Mouse (Mus musculus): ENCODE measurements around the gene Mrpl16.

Mrpl16 gene

GRCm38 (mm10) chr19:11770205-11770892, at the start of gene Mrpl16:
Mrpl16 (plus strand) TSS chr19:11770391.
- peak; percentile 92 for DNase-seq (ENCODE audit: low spot score)

GRCm38 (mm10) chr19:11723870-11724269, 46.3 kb upstream of the Mrpl16 start:
- DNase-seq (ENCODE audit: low spot score): no peak

- DNase-seq (ENCODE audit: low spot score): no peak
Measured at GRCm38 (mm10) chr19:11724275-11724674, 45.9 kb upstream of the Mrpl16 start.

GRCm38 (mm10) chr19:11725915-11726314, 44.3 kb upstream of the Mrpl16 start:
- peak; percentile 56 for DNase-seq (ENCODE audit: low spot score)

GRCm38 (mm10) chr19:11727304-11727703, 42.9 kb upstream of the Mrpl16 start:
- DNase-seq (ENCODE audit: low spot score): peak; percentile 62

GRCm38 (mm10) chr19:11730278-11730677, 39.9 kb upstream of the Mrpl16 start:
- no peak for DNase-seq (ENCODE audit: low spot score)

- peak; percentile 26 for DNase-seq (ENCODE audit: low spot score)
Measured at GRCm38 (mm10) chr19:11736455-11736854, 33.7 kb upstream of the Mrpl16 start.

- DNase-seq (ENCODE audit: low spot score): peak; percentile 55
Measured at GRCm38 (mm10) chr19:11745680-11746079, 24.5 kb upstream of the Mrpl16 start.

- no peak for DNase-seq (ENCODE audit: low spot score)
Measured at GRCm38 (mm10) chr19:11747298-11747697, 22.9 kb upstream of the Mrpl16 start, which contains the start of gene Gif. Gif (plus strand) TSS chr19:11747554.

- no peak for DNase-seq (ENCODE audit: low spot score)
Measured at GRCm38 (mm10) chr19:11765059-11765458, 5.1 kb upstream of the Mrpl16 start.

GRCm38 (mm10) chr19:11766413-11766812, 3.8 kb upstream of the Mrpl16 start:
- DNase-seq (ENCODE audit: low spot score): no peak

GRCm38 (mm10) chr19:11768163-11768562, 2.0 kb upstream of the Mrpl16 start:
- DNase-seq (ENCODE audit: low spot score): peak; percentile 53

- DNase-seq (ENCODE audit: low spot score): no peak
Measured at GRCm38 (mm10) chr19:11769257-11769920, 802 bp upstream of the Mrpl16 start.

- peak; percentile 57 for DNase-seq (ENCODE audit: low spot score)
Measured at GRCm38 (mm10) chr19:11777191-11777865, 7.1 kb downstream of the Mrpl16 start.

- DNase-seq (ENCODE audit: low spot score): no peak
Measured at GRCm38 (mm10) chr19:11785409-11786154, 15.4 kb downstream of the Mrpl16 start.

- no peak for DNase-seq (ENCODE audit: low spot score)
Measured at GRCm38 (mm10) chr19:11787826-11788225, 17.6 kb downstream of the Mrpl16 start.

- no peak for DNase-seq (ENCODE audit: low spot score)
Measured at GRCm38 (mm10) chr19:11788876-11789275, 18.7 kb downstream of the Mrpl16 start.

- DNase-seq (ENCODE audit: low spot score): no peak
Measured at GRCm38 (mm10) chr19:11791825-11792224, 21.6 kb downstream of the Mrpl16 start.

- DNase-seq (ENCODE audit: low spot score): no peak
Measured at GRCm38 (mm10) chr19:11793741-11794359, 23.7 kb downstream of the Mrpl16 start.

GRCm38 (mm10) chr19:11794447-11794846, 24.3 kb downstream of the Mrpl16 start:
- DNase-seq (ENCODE audit: low spot score): no peak

GRCm38 (mm10) chr19:11800531-11801315, 30.5 kb downstream of the Mrpl16 start:
- no peak for DNase-seq (ENCODE audit: low spot score)

Data from c-Kit-positive CD71-positive TER-119-positive erythroid progenitor cells, embryonic 14.5 days (primary cell).